Mouse (Mus musculus) E14TG2a.4 (cell line): Measurements from ENCODE around the gene Ociad2.

Experiments used
- CTCF ChIP-seq: conservative IDR thresholded peaks from 2 replicates; pipeline ENCODE4 v1.5.1; 2014; ENCODE audit warnings: low read length
- NANOG ChIP-seq: IDR thresholded peaks from 2 replicates; pipeline ENCODE4 v1.6.1; 2014; ENCODE audit warnings: borderline replicate concordance, low read length, mixed read lengths
- POU5F1 ChIP-seq: IDR thresholded peaks from 2 replicates; pipeline ENCODE4 v1.6.1; 2014; ENCODE audit warnings: low read length, borderline replicate concordance

DNA sequence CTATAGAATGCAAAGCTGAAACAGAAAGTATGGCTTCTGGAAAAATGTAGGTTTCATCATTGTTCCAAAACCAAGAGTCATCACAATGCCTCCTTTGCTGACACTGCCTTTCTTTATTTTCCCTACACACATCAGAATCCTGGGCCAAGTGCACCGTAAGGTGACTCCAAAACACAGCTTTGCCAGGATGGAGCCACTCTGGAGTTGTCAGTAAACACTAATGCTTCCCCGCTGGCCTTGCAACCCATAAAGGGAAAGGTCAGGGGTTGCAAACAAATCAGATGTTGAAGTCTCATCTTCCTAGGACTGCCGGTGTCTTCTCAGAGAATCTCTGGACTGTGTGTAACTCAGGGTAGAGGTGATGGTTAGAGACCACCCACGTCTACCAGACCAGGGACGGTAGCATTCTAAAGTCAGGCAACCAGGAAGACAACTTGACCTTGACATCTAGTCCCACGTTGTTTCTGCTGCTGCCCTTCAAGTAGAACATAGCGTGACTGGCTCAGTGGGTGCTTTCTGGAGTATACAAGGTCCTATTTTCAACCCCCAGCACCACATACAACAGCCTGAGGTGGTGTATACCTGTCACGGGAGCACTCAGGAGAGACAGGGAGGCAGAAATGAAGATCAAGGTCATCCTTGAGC is 16.2 kb downstream of the Ociad2 start:
- no peak for TF ChIP-seq CTCF
- no peak for TF ChIP-seq NANOG
- no peak for TF ChIP-seq POU5F1
